Mouse (Mus musculus) liver, embryonic 14.5 days (tissue): ENCODE measurements around the gene Mpst. TPM values are rescaled to one million over a fixed set of nuclear protein-coding genes. Genes with fewer than 3 reads are reported as not detected.

ENCODE experiments used
- ATAC-seq: fragments of 200-750 bp; cut with Nextera tagmentation; 2 replicates; pipeline ENCODE4 v1.8.0; 2017; ENCODE audit warnings: moderate number of reproducible peaks, mild to moderate bottlenecking, moderate library complexity; ENCODE audit not compliant: insufficient read depth
- DNase-seq, 3 experiments: peaks; one replicate each; pipeline ENCODE4 v3.0.0-alpha.2; 2012 to 2013; ENCODE audit warnings: low read depth in 3 of 3, low spot score in 3 of 3
- H3K27ac ChIP-seq: fragments of 300-500 bp; sonication (generic); 2 replicates; pipeline ENCODE4 v1.5.1; 2014; ENCODE audit warnings: moderate library complexity, mild to moderate bottlenecking, control low read depth, inconsistent platforms
- H3K27me3 ChIP-seq: fragments of 300-500 bp; sonication (generic); 2 replicates; pipeline ENCODE4 v1.6.1; 2014; ENCODE audit warnings: mild to moderate bottlenecking, low read length, moderate library complexity; ENCODE audit not compliant: control insufficient read depth, insufficient read depth
- H3K36me3 ChIP-seq: fragments of 300-500 bp; sonication (generic); replicated peaks from 2 replicates; pipeline ENCODE4 v1.6.1; 2014; ENCODE audit warnings: low read depth; ENCODE audit not compliant: control insufficient read depth, insufficient read depth
- H3K4me1 ChIP-seq, 2 experiments: fragments of 200-500 bp in 1 of 2; fragments of 300-500 bp in 1 of 2; sonication (generic) in 1 of 2; replicated peaks; 2 replicates each; pipeline ENCODE4 v1.6.1; 2012 to 2014; ENCODE audit warnings: antibody characterized with exemption in 1 of 2, inconsistent platforms in 1 of 2, low read length in 1 of 2; ENCODE audit not compliant: control insufficient read depth in 2 of 2, insufficient read depth in 2 of 2
- H3K4me2 ChIP-seq: fragments of 300-500 bp; sonication (generic); 2 replicates; pipeline ENCODE4 v1.6.1; 2014; ENCODE audit warnings: low read depth, mild to moderate bottlenecking, control low read depth, moderate library complexity
- H3K4me3 ChIP-seq, 2 experiments: fragments of 200-500 bp in 1 of 2; fragments of 300-500 bp in 1 of 2; sonication (generic) in 1 of 2; 2 replicates each; pipeline ENCODE4 v1.5.1; 2012 to 2014; ENCODE audit warnings: low read depth in 2 of 2, low read length in 2 of 2, mild to moderate bottlenecking in 2 of 2, control low read depth in 1 of 2, inconsistent platforms in 1 of 2, moderate library complexity in 1 of 2; ENCODE audit not compliant: insufficient read depth in 1 of 2
- H3K9ac ChIP-seq: fragments of 300-500 bp; sonication (generic); replicated peaks from 2 replicates; pipeline ENCODE4 v1.6.1; 2014; ENCODE audit warnings: mild to moderate bottlenecking, control low read depth, moderate library complexity
- H3K9me3 ChIP-seq: fragments of 300-500 bp; sonication (generic); 2 replicates; pipeline ENCODE4 v1.6.1; 2016; ENCODE audit warnings: low read length, mixed read lengths; ENCODE audit not compliant: control insufficient read depth
- CTCF ChIP-seq: IDR thresholded peaks from 2 replicates; pipeline ENCODE4 v1.5.1; 2016; ENCODE audit warnings: antibody characterized with exemption, low read depth, control low read depth
- EP300 ChIP-seq: IDR thresholded peaks from 2 replicates; pipeline ENCODE4 v1.6.1; 2016; ENCODE audit warnings: antibody characterized with exemption, low read depth
- WGBS: fragments of 180-500 bp; shearing (Covaris S2); extraction: QIAGEN DNeasy Blood & Tissue Kit; methylation state at CpG from one replicate; pipeline ENCODE4 v1.1.7; 2014; ENCODE audit not compliant: insufficient replicate concordance; 5-methylcytosine and 5-hydroxymethylcytosine counted together
- polyA plus RNA-seq, 2 experiments: library from polyadenylated mRNA; depleted of rRNA in 1 of 2; stranded (reverse) in 1 of 2; unstranded in 1 of 2; fragments of >200 nt; fragmentation: Nextera tagmentation in 1 of 2; extraction: Ambion mirVana in 1 of 2; gene quantifications; 2 replicates each; pipeline versions ENCODE4 v1.2.1 to v1.2.3; 2012 to 2014

The Mpst gene
- polyA plus RNA-seq, 2 experiments, result 6.8 to 90.7 TPM

GRCm38 (mm10) chr15:78434896-78435520, 28.8 kb downstream of the Mpst start:
- H3K36me3 ChIP-seq, result no peaks in the 10 kb centered on the region
- H3K27me3 ChIP-seq, result peaks cover 15% of the 10 kb centered on the region
- 30% methylated on average over 6 of the region's 6 CpGs for WGBS
- no peak overlapping the region for H3K4me3 ChIP-seq
- H3K4me2 ChIP-seq, result no peak overlapping the region
- no peak overlapping the region for H3K27ac ChIP-seq
- H3K9ac ChIP-seq, result no peak overlapping the region
- TF ChIP-seq CTCF, result peak; percentile 70
- TF ChIP-seq EP300, result no peak
- peaks cover 0 to 3% of the 10 kb centered on the region in 2 experiments; a peak in 1 of 4 replicates for H3K4me1 ChIP-seq
- H3K9me3 ChIP-seq, result no peaks in the 10 kb centered on the region
- ATAC-seq (no peak), DNase-seq (no peak)

GRCm38 (mm10) chr15:78435681-78436080, 29.5 kb downstream of the Mpst start:
- Histone ChIP-seq H3K4me3 (no peak overlapping the region), H3K4me2 (no peak overlapping the region), H3K9ac (no peak overlapping the region), H3K27me3 (peaks cover 15% of the 10 kb centered on the region), H3K27ac (no peak overlapping the region), H3K36me3 (no peaks in the 10 kb centered on the region), H3K9me3 (no peaks in the 10 kb centered on the region), H3K4me1 (peaks cover 0 to 3% of the 10 kb centered on the region in 2 experiments; a peak in 1 of 4 replicates)
- no peak for ATAC-seq
- DNase-seq, result no peak
- no peak for TF ChIP-seq CTCF
- no peak for TF ChIP-seq EP300
- 70% methylated on average over 11 of the region's 11 CpGs for WGBS

GRCm38 (mm10) chr15:78436380-78437192, 30.4 kb downstream of the Mpst start:
- no peaks in the 10 kb centered on the region for H3K9me3 ChIP-seq
- ATAC-seq, result 0 out of 2 replicates have a peak, but pooled peaks have one; percentile 34
- H3K9ac ChIP-seq, result no peak overlapping the region
- no peak for DNase-seq
- TF ChIP-seq CTCF, result peak; percentile 30
- no peak for TF ChIP-seq EP300
- no peak overlapping the region for H3K27ac ChIP-seq
- no peak overlapping the region for H3K4me3 ChIP-seq
- H3K4me1 ChIP-seq, result peaks cover 0 to 3% of the 10 kb centered on the region in 2 experiments; a peak in 1 of 4 replicates
- H3K4me2 ChIP-seq, result peak overlapping the region; percentile 2
- peaks cover 15% of the 10 kb centered on the region for H3K27me3 ChIP-seq
- H3K36me3 ChIP-seq, result no peaks in the 10 kb centered on the region
- WGBS, result 17% methylated on average over 29 of the region's 32 CpGs

GRCm38 (mm10) chr15:78437237-78438017, 31.2 kb downstream of the Mpst start:
- no peak overlapping the region for H3K4me3 ChIP-seq
- no peak for ATAC-seq
- peak overlapping the region; percentile 18 for H3K4me2 ChIP-seq
- H3K36me3 ChIP-seq, result no peaks in the 10 kb centered on the region
- H3K4me1 ChIP-seq, result 0 out of 4 replicates have a peak, but pooled peaks cover 0 to 2% of the 10 kb centered on the region in 2 experiments
- no peak overlapping the region for H3K9ac ChIP-seq
- H3K9me3 ChIP-seq, result no peaks in the 10 kb centered on the region
- no peak for TF ChIP-seq CTCF
- TF ChIP-seq EP300, result no peak
- peaks cover 15% of the 10 kb centered on the region for H3K27me3 ChIP-seq
- no peak for DNase-seq
- 31% methylated on average over 23 of the region's 23 CpGs for WGBS
- no peak overlapping the region for H3K27ac ChIP-seq

- Histone ChIP-seq H3K4me3 (no peak overlapping the region), H3K9me3 (no peaks in the 10 kb centered on the region), H3K4me2 (no peak overlapping the region), H3K27ac (no peak overlapping the region), H3K9ac (no peak overlapping the region), H3K27me3 (peaks cover 15% of the 10 kb centered on the region), H3K4me1 (0 out of 4 replicates have a peak, but pooled peaks cover 0 to 2% of the 10 kb centered on the region in 2 experiments), H3K36me3 (no peaks in the 10 kb centered on the region)
- DNase-seq (no peak), ATAC-seq (no peak)
- WGBS, result 45% methylated on average over 4 of the region's 4 CpGs
- TF ChIP-seq CTCF (no peak), EP300 (no peak)
Observed at GRCm38 (mm10) chr15:78438018-78438394, 31.8 kb downstream of the Mpst start.
